Mouse (Mus musculus): ENCODE data around the gene Tubg2.

GRCm38 (mm10) chr11:101190181-101190912, 34.6 kb downstream of the Tubg2 start:
- no peak for TF ChIP-seq ZC3H11A (IDR thresholded peaks at IDR 0.05; ENCODE audit: borderline replicate concordance, low read depth, low read length)
- no peak for TF ChIP-seq ZNF384 (IDR thresholded peaks at IDR 0.05; ENCODE audit: low read depth, low read length)
- TF ChIP-seq CHD2 (IDR thresholded peaks at IDR 0.05; ENCODE audit: low read depth, low read length), result no peak
- TF ChIP-seq HCFC1 (IDR thresholded peaks at IDR 0.05; ENCODE audit: borderline replicate concordance, insufficient read depth, low read length), result no peak

All from ES-E14 (cell line).